Mouse (Mus musculus) right cerebral cortex, postnatal 25 days (tissue): ENCODE measurements around the gene Slc13a1.
"Not testable (repeated sequence)": the region's sequence is repeated elsewhere in the genome, so short reads cannot be mapped to it uniquely, and the experiment has no call there.

Experiments
- DNase-seq: peaks from one replicate; pipeline ENCODE4 v3.0.0; 2022

Gene Slc13a1

DNA sequence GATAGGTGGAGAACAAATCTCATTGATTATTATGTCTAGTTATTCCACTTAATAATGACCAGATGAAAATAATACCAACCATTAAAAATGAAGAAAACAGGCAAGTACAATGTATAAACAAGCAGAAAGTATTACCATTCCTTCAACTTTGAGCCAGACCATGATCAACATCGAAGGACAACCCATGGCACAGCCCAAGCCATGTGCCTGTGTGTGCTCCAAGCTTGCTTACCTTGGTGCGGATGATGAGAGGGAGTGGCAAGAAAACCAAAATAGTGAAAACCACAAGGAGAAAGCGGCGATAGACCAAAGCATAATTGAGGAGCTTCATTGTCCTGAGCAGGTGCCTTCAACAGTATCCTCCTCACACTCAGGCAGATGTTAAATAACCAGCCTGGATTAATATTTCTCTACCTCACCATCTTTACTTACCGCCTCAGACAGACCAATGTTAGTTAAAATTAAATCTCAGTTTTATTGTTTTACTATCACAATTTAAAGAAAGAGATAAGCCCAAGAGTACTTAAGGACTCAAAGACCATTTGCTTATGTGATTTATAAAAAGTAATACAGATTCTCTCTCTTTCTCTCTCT lies at the start of gene Slc13a1:
Gene Slc13a1, minus strand, starts transcription at position 359 of the 594 bp plus-strand sequence.
- DNase-seq, result no peak

- DNase-seq, result no peak
Observed at GRCm38 (mm10) chr6:24207866-24208265, 40.0 kb upstream of the Slc13a1 start.

DNA sequence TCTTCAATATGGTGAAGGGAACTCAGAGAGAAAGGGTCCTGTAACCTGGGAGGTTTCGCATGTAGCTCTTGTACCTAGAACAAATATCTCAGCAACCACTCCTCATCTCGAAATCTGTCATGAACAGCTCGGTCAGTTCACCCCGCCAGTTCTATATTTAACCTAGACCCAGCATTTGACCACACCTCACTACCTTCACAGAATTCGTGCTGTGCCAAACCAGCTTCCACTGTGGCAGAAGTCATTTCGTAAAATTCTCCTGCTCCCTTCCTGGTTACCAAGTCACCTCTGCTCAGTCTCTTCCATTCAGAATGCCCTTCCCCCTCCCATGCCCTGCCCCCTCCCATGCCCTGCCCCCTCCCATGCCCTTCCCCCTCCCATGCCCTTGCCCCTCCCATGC lies 34.3 kb upstream of the Slc13a1 start:
- no peak for DNase-seq

GRCm38 (mm10) chr6:24200644-24201484 lies 33.0 kb upstream of the Slc13a1 start:
- DNase-seq, result no peak

- not testable (repeated sequence) for DNase-seq
Observed at GRCm38 (mm10) chr6:24197501-24198195, 29.8 kb upstream of the Slc13a1 start.

DNA sequence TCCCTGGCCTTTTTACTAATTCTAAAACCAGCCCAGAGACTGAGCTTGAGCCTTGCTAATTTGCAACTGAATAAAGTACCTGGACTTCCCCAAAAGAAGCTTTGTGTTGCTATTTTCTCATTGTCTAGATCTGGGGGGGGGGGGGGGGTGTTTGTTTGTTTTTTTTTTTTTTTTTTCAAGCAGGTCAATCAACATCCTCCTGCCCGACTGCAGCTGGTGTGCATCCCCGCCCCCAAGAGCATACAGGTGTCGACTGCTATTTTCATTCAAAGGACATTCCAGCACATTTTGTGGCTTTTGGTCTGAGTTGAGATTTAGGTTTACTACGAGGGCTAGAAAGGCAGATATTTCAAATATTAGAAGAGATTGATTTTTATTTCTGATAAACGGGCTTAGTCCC lies 28.5 kb upstream of the Slc13a1 start:
- not testable (repeated sequence) for DNase-seq

GRCm38 (mm10) chr6:24183439-24183838 lies 15.5 kb upstream of the Slc13a1 start:
- no peak for DNase-seq

- DNase-seq, result no peak
Observed at GRCm38 (mm10) chr6:24175393-24175792, 7.5 kb upstream of the Slc13a1 start.

GRCm38 (mm10) chr6:24173951-24174350 lies 6.1 kb upstream of the Slc13a1 start:
- DNase-seq, result no peak

DNA sequence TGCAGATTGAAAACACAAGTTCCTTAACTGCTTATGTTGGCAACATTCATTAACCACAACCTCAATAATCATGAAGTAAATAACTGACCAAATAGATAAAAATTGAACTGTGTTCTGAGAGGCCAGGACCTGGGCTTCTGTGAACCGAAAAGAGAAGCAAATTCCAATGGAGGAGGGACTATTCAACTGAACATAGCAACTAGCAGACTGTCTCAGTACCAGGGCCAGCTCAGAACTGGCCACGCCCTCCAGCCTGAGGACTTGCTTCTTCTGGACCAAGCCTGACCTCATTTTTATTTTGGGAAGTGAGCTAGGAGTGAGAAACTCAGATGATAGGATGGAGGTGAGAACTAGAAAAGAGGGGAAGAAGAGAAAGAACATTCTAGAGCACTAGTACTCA lies 4.8 kb upstream of the Slc13a1 start:
- no peak for DNase-seq

- DNase-seq, result no peak
Observed at GRCm38 (mm10) chr6:24166772-24167171, 1.1 kb downstream of the Slc13a1 start.

DNA sequence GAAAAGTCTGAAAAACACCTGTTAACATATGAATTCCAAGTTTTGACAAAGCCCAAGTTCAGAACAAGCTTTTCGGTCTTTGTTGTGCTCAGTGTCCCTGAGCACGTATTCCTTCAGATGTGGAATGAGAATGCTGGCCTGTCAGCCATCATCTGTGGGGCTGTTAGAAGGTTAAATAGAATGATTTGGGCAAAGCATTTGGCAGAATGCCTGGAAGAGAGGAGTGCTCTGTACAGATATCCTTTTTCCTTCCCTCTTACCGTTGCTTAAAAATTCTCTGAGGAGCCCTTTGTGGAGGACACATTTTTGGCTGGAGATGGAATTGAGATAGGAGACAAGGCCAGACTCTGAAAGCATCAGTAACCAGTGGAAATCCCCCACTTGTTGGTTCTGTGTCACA lies 2.6 kb downstream of the Slc13a1 start:
- DNase-seq, result no peak

DNA sequence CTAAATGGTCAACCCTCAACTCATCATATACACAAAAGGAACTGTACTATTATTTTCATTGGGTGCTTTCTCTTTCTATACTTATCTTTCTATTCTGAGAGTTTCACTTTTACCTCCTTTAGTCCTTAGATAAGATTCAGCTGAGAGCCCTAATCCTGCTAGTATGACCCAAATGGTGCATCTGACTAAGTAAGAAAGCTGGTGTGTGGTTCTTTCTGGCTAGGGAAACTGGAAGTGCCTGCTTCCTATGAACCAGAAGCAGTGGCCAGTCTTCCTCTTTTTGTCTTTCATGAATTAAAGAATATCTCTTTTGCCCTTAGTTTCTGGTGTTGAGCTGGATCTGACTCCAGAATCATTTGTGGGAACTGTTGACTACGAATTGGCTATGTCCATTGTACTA lies 8.1 kb downstream of the Slc13a1 start:
- DNase-seq, result no peak

DNA sequence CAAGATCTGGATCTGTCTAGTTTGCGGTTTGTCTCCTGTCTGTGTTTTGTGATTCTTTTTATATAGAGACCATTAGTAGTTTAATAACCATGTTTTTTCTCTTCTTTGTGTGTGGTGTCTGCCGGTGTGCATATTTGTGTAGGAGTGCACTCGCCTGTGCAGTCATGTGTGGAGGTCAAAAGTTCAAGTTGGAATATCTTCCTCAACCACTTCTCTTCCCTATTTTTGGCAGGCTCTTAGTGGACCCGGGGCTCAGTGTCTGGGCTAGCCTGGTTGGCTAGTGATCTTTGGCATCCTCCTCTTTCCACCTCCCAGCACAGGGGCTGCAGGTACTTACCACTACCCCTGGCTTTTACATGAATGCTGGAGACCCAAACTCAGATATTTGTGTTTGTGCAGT lies 13.0 kb downstream of the Slc13a1 start:
- DNase-seq, result no peak

GRCm38 (mm10) chr6:24132951-24133350 lies 34.9 kb downstream of the Slc13a1 start:
- no peak for DNase-seq

DNA sequence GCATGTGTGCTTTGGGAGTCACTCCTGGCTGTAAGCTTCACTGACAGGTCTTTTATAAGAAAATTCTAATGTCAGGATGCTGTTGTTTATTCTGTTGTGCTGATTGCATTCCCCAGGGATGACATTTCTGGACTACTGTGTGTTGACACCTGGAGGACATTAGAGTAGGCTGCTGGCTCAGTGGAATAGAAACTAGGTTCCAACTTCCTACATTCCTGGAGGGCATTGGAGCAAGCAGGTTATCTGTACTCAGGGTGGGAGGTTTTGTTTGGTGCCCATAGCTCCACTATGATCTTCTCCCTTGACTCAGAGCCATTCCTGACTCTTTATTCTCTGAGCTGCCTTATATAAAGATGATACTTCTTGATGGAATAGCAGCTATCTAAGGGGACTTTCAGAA lies 45.3 kb downstream of the Slc13a1 start:
- no peak for DNase-seq

GRCm38 (mm10) chr6:24111614-24112013 lies 56.3 kb downstream of the Slc13a1 start:
- DNase-seq, result no peak

DNA sequence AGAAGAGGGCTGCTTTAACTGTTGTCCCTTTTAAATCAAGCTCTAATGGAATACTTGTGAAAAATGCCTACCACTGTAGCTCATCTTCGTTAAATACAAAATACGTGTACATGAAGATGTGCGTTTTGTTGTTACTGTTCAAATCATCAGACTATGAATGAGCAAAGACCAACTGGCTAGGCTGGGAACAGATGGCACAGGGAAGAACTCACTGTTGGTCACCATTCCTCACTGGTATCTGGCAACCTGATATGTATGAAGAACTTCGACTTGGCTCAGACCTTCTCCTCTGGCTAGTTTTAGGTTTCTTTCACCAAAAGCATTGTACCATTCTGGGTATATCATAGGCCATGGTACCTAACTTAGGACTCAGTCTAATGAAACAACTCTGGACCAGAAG lies 59.4 kb downstream of the Slc13a1 start:
- DNase-seq, result no peak

- no peak for DNase-seq
Observed at GRCm38 (mm10) chr6:24106157-24106556, 61.7 kb downstream of the Slc13a1 start.

GRCm38 (mm10) chr6:24105681-24106080 lies 62.2 kb downstream of the Slc13a1 start:
- no peak for DNase-seq

GRCm38 (mm10) chr6:24101281-24101680 lies 66.6 kb downstream of the Slc13a1 start:
- DNase-seq, result no peak

- DNase-seq, result no peak
Observed at GRCm38 (mm10) chr6:24100705-24101104, 67.2 kb downstream of the Slc13a1 start.

DNA sequence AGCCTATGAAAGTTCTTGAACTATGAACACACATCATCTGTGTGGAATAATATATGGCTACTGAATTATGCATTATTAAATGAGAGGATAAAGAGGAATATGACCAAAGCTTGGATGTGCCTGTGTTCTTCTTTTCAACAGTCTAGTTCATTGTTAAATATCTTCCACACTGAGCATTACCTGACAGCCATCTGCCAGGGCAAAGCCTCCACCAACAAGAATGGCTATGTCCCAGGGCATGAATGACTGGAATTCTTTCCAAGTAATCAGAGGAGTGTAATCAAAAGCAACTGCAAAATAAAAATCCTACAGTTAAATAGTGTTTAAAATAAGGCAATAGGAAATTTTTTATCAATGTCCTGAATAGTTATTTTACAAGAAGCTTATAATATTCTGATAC lies 70.5 kb downstream of the Slc13a1 start:
- no peak for DNase-seq

GRCm38 (mm10) chr6:24076089-24076488 lies 91.8 kb downstream of the Slc13a1 start:
- no peak for DNase-seq
